Comparison of ENCODE assay signal across 11 mouse cellular contexts in genomic region chr10:96365101-96365500, GRCm38 (mm10).
"Had no signal": no experiment of that assay in that cellular context is flagged by ENCODE, and none has a peak within 500 bp of the region (broad histone marks: within the 10 kb centered on the region; RNA-seq: fewer than 3 reads in every experiment).

No protein-coding gene starts in this region.

- H3K27ac ChIP-seq: intestine, embryonic 15.5 days; left cerebral cortex, adult 2 months; limb, embryonic 10.5 days; liver, embryonic 15.5 days; midbrain, embryonic 13.5 days had no signal

- DNase-seq: lung, adult 2 months; lung, postnatal 36 days; right cerebral cortex, adult 18-20 months; right cerebral cortex, postnatal 25 days; thymus, postnatal 36 days had no signal

- H3K9me3 ChIP-seq: intestine, embryonic 15.5 days; limb, embryonic 10.5 days; liver, embryonic 15.5 days; midbrain, embryonic 13.5 days had no signal

- H3K36me3 ChIP-seq: intestine, embryonic 15.5 days; limb, embryonic 10.5 days; liver, embryonic 15.5 days; midbrain, embryonic 13.5 days had no signal

- H3K4me3 ChIP-seq: intestine, embryonic 15.5 days; left cerebral cortex, adult 2 months; limb, embryonic 10.5 days; liver, embryonic 15.5 days; midbrain, embryonic 13.5 days had no signal

- H3K9ac ChIP-seq: intestine, embryonic 15.5 days; liver, embryonic 15.5 days; midbrain, embryonic 13.5 days had no signal

- H3K27me3 ChIP-seq: intestine, embryonic 15.5 days; liver, embryonic 15.5 days; midbrain, embryonic 13.5 days had no signal

- ATAC-seq: intestine, embryonic 15.5 days; midbrain, embryonic 13.5 days had no signal

- H3K4me1 ChIP-seq: liver, embryonic 15.5 days; midbrain, embryonic 13.5 days had no signal

- H3K4me2 ChIP-seq: intestine, embryonic 15.5 days; liver, embryonic 11.5 days; liver, embryonic 15.5 days; midbrain, embryonic 13.5 days had no signal
